Mouse (Mus musculus) MEL (cell line): Measurements from ENCODE around the gene Afg1l.
A peak's percentile ranks its signal among the peaks of the same experiment; 100 is the strongest.

ENCODE experiments used
- BHLHE40 ChIP-seq: IDR thresholded peaks from 2 replicates; pipeline ENCODE4 v1.6.1; 2012; ENCODE audit warnings: low read depth, mild to moderate bottlenecking, inconsistent platforms, low read length, improper control_type of control experiment, borderline replicate concordance
- CHD2 ChIP-seq: IDR thresholded peaks from 2 replicates; pipeline ENCODE4 v1.6.1; 2011; ENCODE audit warnings: low read length, improper control_type of control experiment
- CTCF ChIP-seq, 3 experiments: IDR thresholded peaks in 2 of 3; conservative IDR thresholded peaks in 1 of 3; 2 replicates each; pipeline ENCODE4 v1.5.1; 2011 to 2012; ENCODE audit warnings: low read length in 3 of 3, low read depth in 2 of 3, mild to moderate bottlenecking in 2 of 3, improper control_type of control experiment in 1 of 3, inconsistent platforms in 1 of 3, mixed read lengths in 1 of 3, moderate library complexity in 1 of 3; ENCODE audit not compliant: control insufficient read depth in 1 of 3, insufficient read depth in 1 of 3, poor library complexity in 1 of 3, severe bottlenecking in 1 of 3
- E2F4 ChIP-seq: IDR thresholded peaks from 2 replicates; pipeline ENCODE4 v1.6.1; 2011; ENCODE audit warnings: low read depth, low read length, improper control_type of control experiment, borderline replicate concordance
- EP300 ChIP-seq, 2 experiments: IDR thresholded peaks; 2 replicates each; pipeline ENCODE4 v1.6.1; 2011; ENCODE audit warnings: improper control_type of control experiment in 2 of 2, low read length in 2 of 2, low read depth in 1 of 2, mild to moderate bottlenecking in 1 of 2
- GATA1 ChIP-seq: IDR thresholded peaks from 2 replicates; pipeline ENCODE4 v1.6.1; 2011; ENCODE audit warnings: low read depth, low read length, improper control_type of control experiment
- JUND ChIP-seq: IDR thresholded peaks from 2 replicates; pipeline ENCODE4 v1.6.1; 2011; ENCODE audit warnings: low read depth, mild to moderate bottlenecking, improper control_type of control experiment, low read length
- NELFE ChIP-seq: IDR thresholded peaks from 2 replicates; pipeline ENCODE4 v1.6.1; 2011; ENCODE audit warnings: low read depth, low read length, improper control_type of control experiment
- POLR2A ChIP-seq, 2 experiments: IDR thresholded peaks; 2 replicates each; pipeline ENCODE4 v1.6.1; 2011 to 2012; ENCODE audit warnings: low read length in 2 of 2, mild to moderate bottlenecking in 2 of 2, control low read depth in 1 of 2, improper control_type of control experiment in 1 of 2, low read depth in 1 of 2, moderate library complexity in 1 of 2; ENCODE audit not compliant: control insufficient read depth in 1 of 2, insufficient read depth in 1 of 2, poor library complexity in 1 of 2
- UBTF ChIP-seq: IDR thresholded peaks from 2 replicates; pipeline ENCODE4 v1.6.1; 2012; ENCODE audit warnings: low read depth, mild to moderate bottlenecking, inconsistent platforms, low read length, improper control_type of control experiment, moderate library complexity, borderline replicate concordance; ENCODE audit not compliant: insufficient read depth
- USF1 ChIP-seq: IDR thresholded peaks from 2 replicates; pipeline ENCODE4 v1.6.1; 2014; ENCODE audit warnings: low read depth, mild to moderate bottlenecking, inconsistent platforms, low read length, improper control_type of control experiment, moderate library complexity
- ZC3H11A ChIP-seq: IDR thresholded peaks from 2 replicates; pipeline ENCODE4 v1.6.1; 2012; ENCODE audit warnings: low read depth, mild to moderate bottlenecking, inconsistent platforms, low read length, improper control_type of control experiment

DNA sequence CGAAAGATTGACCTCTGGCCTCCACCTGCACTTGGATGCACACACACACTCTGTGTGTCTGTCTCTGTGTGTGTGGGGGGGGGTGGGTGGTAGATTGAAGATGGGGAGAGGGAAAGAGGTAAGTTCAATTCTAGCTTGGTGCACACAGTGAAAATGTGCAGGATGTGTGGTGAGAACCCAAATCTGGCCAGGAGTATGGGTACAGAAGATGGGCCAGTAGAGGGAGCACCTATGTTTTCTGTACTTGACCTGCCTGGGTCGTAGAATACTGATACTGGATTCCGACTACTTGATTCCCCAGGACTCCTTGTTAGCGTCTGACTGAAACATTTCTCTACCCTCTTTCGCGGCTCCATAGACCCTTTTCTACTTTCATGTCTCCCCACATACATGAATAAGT is 31.8 kb upstream of the Afg1l start:
- no peak for TF ChIP-seq JUND
- no peak for TF ChIP-seq CHD2
- no peak for TF ChIP-seq BHLHE40
- peak; percentile 3 to 27 (median 12); a peak in 1 of 6 replicates for TF ChIP-seq CTCF (IDR thresholded peaks at IDR 0.05 in 2 of 3, conservative IDR thresholded peaks at IDR 0.05 in 1 of 3; ENCODE audit: control insufficient read depth in 1 of 3, insufficient read depth in 1 of 3, low read depth in 2 of 3, low read length in 3 of 3, poor library complexity in 1 of 3, severe bottlenecking in 1 of 3)
- TF ChIP-seq E2F4: no peak
- no peak for TF ChIP-seq POLR2A (IDR thresholded peaks at IDR 0.05; ENCODE audit: control insufficient read depth in 1 of 2, insufficient read depth in 1 of 2, low read depth in 1 of 2, low read length in 2 of 2, poor library complexity in 1 of 2)
- no peak for TF ChIP-seq NELFE
- no peak for TF ChIP-seq EP300 (IDR thresholded peaks at IDR 0.05; ENCODE audit: low read depth in 1 of 2, low read length in 2 of 2)
- TF ChIP-seq USF1: no peak
- TF ChIP-seq ZC3H11A: no peak
- no peak for TF ChIP-seq GATA1
- no peak for TF ChIP-seq UBTF
